16 mouse cellular contexts compared by ENCODE assay signal in the genomic region with DNA sequence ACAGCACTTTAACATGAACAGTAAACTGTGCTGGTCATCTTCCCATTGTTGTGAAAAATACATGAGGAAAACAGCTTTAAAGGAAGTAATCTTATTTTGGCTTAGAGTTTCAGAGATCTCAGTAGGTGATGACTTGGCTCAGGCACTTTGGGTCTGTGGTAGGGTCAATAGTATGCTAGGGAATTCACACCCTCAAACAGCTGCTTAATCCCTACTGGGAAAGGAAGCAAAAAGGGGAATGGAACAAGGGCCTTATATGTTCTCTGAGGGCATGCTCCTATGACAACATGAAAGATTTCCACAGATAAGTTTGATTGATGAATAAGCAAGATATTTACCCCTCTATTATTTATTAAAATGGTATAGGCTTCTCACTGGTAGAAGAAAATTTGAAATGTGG.
"Had no signal": no experiment of that assay in that cellular context is flagged by ENCODE, and none has a peak within 500 bp of the region (broad histone marks: within the 10 kb centered on the region; RNA-seq: fewer than 3 reads in every experiment).

No protein-coding gene starts in this region.

- H3K9me3 ChIP-seq: neural tube, embryonic 13.5 days; neural tube, embryonic 15.5 days; stomach, embryonic 15.5 days had no signal

- DNase-seq: retina, postnatal 1 day; right cerebral cortex, adult 18-20 months; right cerebral cortex, postnatal 14 days; right cerebral cortex, postnatal 25 days; right cerebral cortex, postnatal 4 days; spleen, adult 18-20 months; thymus, adult 18-20 months; thymus, adult 2 months; thymus, postnatal 14 days; thymus, postnatal 25 days; thymus, postnatal 36 days; thymus, postnatal 4 days had no signal

- H3K36me3 ChIP-seq: neural tube, embryonic 13.5 days; neural tube, embryonic 15.5 days; stomach, embryonic 15.5 days had no signal

- H3K9ac ChIP-seq: neural tube, embryonic 13.5 days; neural tube, embryonic 15.5 days; stomach, embryonic 15.5 days had no signal

- H3K27ac ChIP-seq: neural tube, embryonic 13.5 days; neural tube, embryonic 15.5 days; stomach, embryonic 15.5 days; stomach, postnatal 0 days had no signal

- H3K27me3 ChIP-seq: neural tube, embryonic 13.5 days; neural tube, embryonic 15.5 days; stomach, embryonic 15.5 days had no signal

- H3K4me3 ChIP-seq: neural tube, embryonic 13.5 days; neural tube, embryonic 15.5 days; stomach, embryonic 15.5 days had no signal

- H3K4me2 ChIP-seq: neural tube, embryonic 13.5 days; neural tube, embryonic 15.5 days; stomach, embryonic 15.5 days had no signal
